Mouse (Mus musculus): ENCODE results near the gene Abi3bp. TPM values are rescaled to one million over a fixed set of nuclear protein-coding genes. Genes with fewer than 3 reads are reported as not detected.
A peak's percentile ranks its signal among the peaks of the same experiment; 100 is the strongest.

Gene Abi3bp
- polyA plus RNA-seq, 1 experiment from 2014 or later: 9.6 TPM

GRCm38 (mm10) chr16:56700898-56701297 is 223.2 kb downstream of the Abi3bp start:
- no peak overlapping the region for H3K27ac ChIP-seq
- no peak for ATAC-seq (ENCODE audit: insufficient number of reproducible peaks, insufficient read depth, low FRiP score, low TSS enrichment, low read depth)

DNA sequence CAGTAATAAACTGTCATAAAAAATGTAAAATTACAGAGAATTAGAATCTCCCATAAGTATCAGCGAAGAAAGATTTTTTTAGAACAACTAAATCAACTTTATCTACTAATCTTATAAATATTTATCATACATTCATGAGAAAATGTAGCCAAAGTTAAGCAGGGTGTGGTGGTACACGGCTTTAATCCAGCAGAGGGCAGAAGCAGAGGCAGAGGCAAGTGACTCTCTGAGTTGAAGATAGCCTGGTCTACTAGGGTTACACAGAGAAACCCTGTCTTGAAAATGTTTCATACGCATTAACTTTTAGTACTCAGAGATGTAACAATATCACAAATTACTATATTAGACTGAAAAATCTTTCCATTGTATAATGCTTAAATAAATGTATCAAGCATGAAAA is 228.1 kb downstream of the Abi3bp start:
- ATAC-seq (ENCODE audit: insufficient number of reproducible peaks, insufficient read depth, low FRiP score, low TSS enrichment, low read depth): no peak
- Histone ChIP-seq H3K9ac (no peak overlapping the region), H3K4me2 (no peak overlapping the region), H3K4me3 (no peak overlapping the region), H3K36me3 (peaks cover 59% of the 10 kb centered on the region), H3K27me3 (no peaks in the 10 kb centered on the region), H3K27ac (no peak overlapping the region), H3K9me3 (no peaks in the 10 kb centered on the region), H3K4me1 (no peaks in the 10 kb centered on the region)
- 91% methylated on average over 3 of the region's 3 CpGs for WGBS

More at GRCm38 (mm10) chr16:56700898-56701297, 223.2 kb downstream of the Abi3bp start:
- no peak overlapping the region for H3K4me2 ChIP-seq
- H3K4me1 ChIP-seq: no peaks in the 10 kb centered on the region
- no peak overlapping the region for H3K4me3 ChIP-seq
- no peak overlapping the region for H3K9ac ChIP-seq
- WGBS: 91% methylated on average over 3 of the region's 3 CpGs
- H3K27me3 ChIP-seq: no peaks in the 10 kb centered on the region
- no peaks in the 10 kb centered on the region for H3K9me3 ChIP-seq
- H3K36me3 ChIP-seq: peaks cover 51% of the 10 kb centered on the region

- Histone ChIP-seq H3K27me3 (no peaks in the 10 kb centered on the region), H3K4me1 (peaks cover 2% of the 10 kb centered on the region; the same call in 1 of the 2 replicates), H3K36me3 (peaks cover 55% of the 10 kb centered on the region), H3K4me3 (no peak overlapping the region), H3K4me2 (no peak overlapping the region), H3K9ac (no peak overlapping the region), H3K27ac (no peak overlapping the region), H3K9me3 (no peaks in the 10 kb centered on the region)
- WGBS: 91% methylated on average over 3 of the region's 3 CpGs
- no peak for ATAC-seq (ENCODE audit: insufficient number of reproducible peaks, insufficient read depth, low FRiP score, low TSS enrichment, low read depth)
Observed at GRCm38 (mm10) chr16:56710071-56710470, 232.4 kb downstream of the Abi3bp start.

- H3K36me3 ChIP-seq: peaks cover 20% of the 10 kb centered on the region
- no peak overlapping the region for H3K27ac ChIP-seq
- H3K4me2 ChIP-seq: peak overlapping the region; percentile 73
- 67% methylated on average over 3 of the region's 3 CpGs for WGBS
- H3K9ac ChIP-seq: peak overlapping the region; percentile 88; the same call in 1 of the 2 replicates
- H3K9me3 ChIP-seq: no peaks in the 10 kb centered on the region
- peaks cover 17% of the 10 kb centered on the region for H3K4me1 ChIP-seq
- H3K4me3 ChIP-seq: peak overlapping the region; percentile 82
- ATAC-seq (ENCODE audit: insufficient number of reproducible peaks, insufficient read depth, low FRiP score, low TSS enrichment, low read depth): no peak
- H3K27me3 ChIP-seq: no peaks in the 10 kb centered on the region
Observed at GRCm38 (mm10) chr16:56715608-56716007, 237.9 kb downstream of the Abi3bp start.

DNA sequence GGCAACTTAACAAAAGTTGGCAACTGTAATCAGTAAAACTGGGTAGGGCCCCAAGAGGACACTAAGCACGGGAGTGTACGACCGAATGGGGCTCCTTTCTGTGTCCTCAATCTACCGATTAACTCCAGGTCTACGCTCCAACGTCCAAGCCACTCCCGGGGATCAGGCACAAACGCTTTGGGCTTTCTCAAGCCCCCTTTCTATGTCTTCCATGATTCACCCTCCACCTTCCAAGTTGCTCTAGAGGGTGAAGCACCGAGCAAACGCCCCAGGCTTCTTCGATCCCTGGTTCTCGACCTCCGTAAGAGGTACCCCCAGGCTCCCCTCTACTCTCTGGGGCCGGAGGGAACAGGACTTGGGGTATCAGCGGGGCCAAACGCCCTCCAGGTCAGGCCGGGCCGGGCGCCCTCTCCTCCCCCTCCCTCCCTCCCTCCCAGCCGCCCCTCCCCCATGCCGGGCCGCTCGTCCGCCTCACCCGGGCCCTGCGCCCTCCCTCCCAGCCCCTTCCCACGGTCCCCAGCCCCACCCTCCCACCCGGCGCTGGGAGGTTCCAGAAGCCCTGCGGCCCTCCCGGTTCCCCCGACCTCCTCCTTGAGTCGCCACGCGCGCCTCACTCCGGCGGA is 239.0 kb downstream of the Abi3bp start:
- no peaks in the 10 kb centered on the region for H3K27me3 ChIP-seq
- peak overlapping the region; percentile 73 for H3K4me2 ChIP-seq
- under 1% methylated on average over 31 of the region's 38 CpGs for WGBS
- peak overlapping the region; percentile 88 for H3K9ac ChIP-seq
- no peaks in the 10 kb centered on the region for H3K9me3 ChIP-seq
- peak overlapping the region; percentile 82 for H3K4me3 ChIP-seq
- ATAC-seq (ENCODE audit: insufficient number of reproducible peaks, insufficient read depth, low FRiP score, low TSS enrichment, low read depth): peak; percentile 58
- peaks cover 17% of the 10 kb centered on the region for H3K4me1 ChIP-seq
- H3K27ac ChIP-seq: peak overlapping the region; percentile 98
- peaks cover 9% of the 10 kb centered on the region for H3K36me3 ChIP-seq

- Histone ChIP-seq H3K4me2 (peak within 1 kb of the TSS; percentile 73), H3K9me3 (no peaks in the 10 kb centered on the region), H3K9ac (peak within 1 kb of the TSS; percentile 88), H3K4me1 (peaks cover 17% of the 10 kb centered on the region), H3K27me3 (no peaks in the 10 kb centered on the region), H3K4me3 (peak within 1 kb of the TSS; percentile 82), H3K36me3 (peaks cover 2% of the 10 kb centered on the region), H3K27ac (peak within 1 kb of the TSS; percentile 98)
- under 1% methylated on average over 62 of the region's 62 CpGs for WGBS
- peak; percentile 97 for ATAC-seq (ENCODE audit: insufficient number of reproducible peaks, insufficient read depth, low FRiP score, low TSS enrichment, low read depth)
Observed at GRCm38 (mm10) chr16:56717224-56718200, 239.8 kb downstream of the Abi3bp start, which contains the start of gene Tfg. TSS of gene Tfg (minus strand) at chr16:56717450.

DNA sequence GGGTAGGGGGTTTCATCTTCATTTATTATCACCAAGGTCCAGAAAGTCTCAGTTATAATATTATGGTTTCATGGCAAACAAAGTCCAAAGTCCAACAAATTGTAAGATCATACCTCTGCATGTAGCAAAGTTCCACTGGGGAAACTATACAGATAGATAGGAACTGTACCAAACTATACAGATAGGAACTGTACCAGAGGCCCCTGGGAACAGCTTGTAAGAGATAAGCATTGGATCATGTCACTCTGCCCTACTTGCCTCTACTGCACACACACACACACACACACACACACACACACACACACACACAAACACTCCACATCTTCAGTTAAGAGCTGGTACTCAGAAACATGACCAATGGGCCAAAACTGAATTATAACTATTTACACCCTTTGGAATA is 241.4 kb downstream of the Abi3bp start:
- Histone ChIP-seq H3K4me1 (peaks cover 17% of the 10 kb centered on the region), H3K9me3 (no peaks in the 10 kb centered on the region), H3K4me2 (no peak overlapping the region), H3K9ac (no peak overlapping the region), H3K27me3 (no peaks in the 10 kb centered on the region), H3K27ac (no peak overlapping the region), H3K4me3 (no peak overlapping the region), H3K36me3 (no peaks in the 10 kb centered on the region)
- no peak for ATAC-seq (ENCODE audit: insufficient number of reproducible peaks, insufficient read depth, low FRiP score, low TSS enrichment, low read depth)

DNA sequence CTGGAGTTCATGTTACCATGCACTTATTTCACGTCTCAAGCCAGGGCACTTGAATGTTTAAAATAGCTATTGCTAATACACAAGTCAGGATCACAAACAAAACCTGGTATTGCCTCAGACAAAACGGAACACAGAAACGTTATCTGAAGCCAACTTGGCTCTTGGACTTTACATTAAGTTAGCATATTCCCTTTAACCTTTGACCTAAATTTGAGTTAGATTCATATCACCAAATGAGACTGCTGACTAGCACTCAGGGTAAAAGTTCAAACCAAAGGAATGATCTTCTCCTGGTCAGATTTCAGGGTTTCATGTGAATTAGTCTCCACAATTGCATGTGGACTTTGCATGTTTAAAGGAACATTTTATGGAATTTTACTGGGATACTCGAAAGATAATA is 244.7 kb downstream of the Abi3bp start:
- H3K36me3 ChIP-seq: no peaks in the 10 kb centered on the region
- no peak overlapping the region for H3K4me3 ChIP-seq
- ATAC-seq (ENCODE audit: insufficient number of reproducible peaks, insufficient read depth, low FRiP score, low TSS enrichment, low read depth): no peak
- H3K9me3 ChIP-seq: no peaks in the 10 kb centered on the region
- peaks cover 5% of the 10 kb centered on the region; the same call in 1 of the 2 replicates for H3K4me1 ChIP-seq
- H3K27me3 ChIP-seq: no peaks in the 10 kb centered on the region
- no peak overlapping the region for H3K27ac ChIP-seq
- H3K9ac ChIP-seq: no peak overlapping the region
- 49% methylated on average over 4 of the region's 4 CpGs for WGBS
- no peak overlapping the region for H3K4me2 ChIP-seq

DNA sequence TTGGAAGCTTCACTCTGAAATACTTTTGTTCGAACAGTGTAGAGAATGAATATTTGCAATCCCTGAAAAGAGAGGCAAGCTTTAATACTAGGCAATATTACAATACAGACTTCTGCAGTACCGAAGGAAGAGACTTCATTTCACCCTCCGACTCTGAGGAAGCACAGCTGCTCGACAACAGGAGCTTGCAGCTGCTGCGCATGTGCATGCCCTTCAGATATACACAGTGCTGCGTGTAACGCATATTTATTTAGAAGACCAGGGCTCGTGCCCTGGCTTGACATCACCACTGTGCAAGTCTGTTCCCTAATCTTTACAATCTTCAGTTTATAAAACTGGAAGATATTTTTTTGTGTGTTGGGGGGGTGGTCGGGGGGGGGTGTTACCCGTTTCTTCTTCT is 247.2 kb downstream of the Abi3bp start:
- 76% methylated on average over 10 of the region's 10 CpGs for WGBS
- H3K9ac ChIP-seq: no peak overlapping the region
- H3K4me3 ChIP-seq: no peak overlapping the region
- no peak for ATAC-seq (ENCODE audit: insufficient number of reproducible peaks, insufficient read depth, low FRiP score, low TSS enrichment, low read depth)
- no peaks in the 10 kb centered on the region for H3K27me3 ChIP-seq
- no peaks in the 10 kb centered on the region for H3K9me3 ChIP-seq
- H3K4me2 ChIP-seq: no peak overlapping the region
- no peaks in the 10 kb centered on the region for H3K36me3 ChIP-seq
- H3K4me1 ChIP-seq: no peaks in the 10 kb centered on the region
- H3K27ac ChIP-seq: no peak overlapping the region

DNA sequence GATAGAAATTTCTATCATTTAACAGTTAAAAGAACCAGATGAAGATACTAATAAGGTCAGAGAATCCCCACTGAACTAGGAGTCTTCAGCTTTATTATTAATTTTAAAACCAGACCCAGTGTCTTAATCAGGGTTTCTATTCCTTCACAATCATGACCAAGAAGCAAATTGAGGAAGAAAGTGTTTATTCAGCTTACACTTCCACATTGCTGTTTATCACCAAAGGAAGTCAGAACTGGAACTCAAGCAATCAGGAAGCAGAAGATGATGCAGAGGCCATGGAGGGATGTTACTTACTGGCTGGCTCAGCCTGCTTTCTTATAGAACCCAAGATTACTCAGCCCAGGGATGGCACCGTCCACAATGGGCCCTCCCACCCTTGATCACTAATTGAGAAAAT is 251.4 kb downstream of the Abi3bp start:
- H3K27ac ChIP-seq: no peak overlapping the region
- no peak for ATAC-seq (ENCODE audit: insufficient number of reproducible peaks, insufficient read depth, low FRiP score, low TSS enrichment, low read depth)
- H3K4me2 ChIP-seq: no peak overlapping the region
- no peak overlapping the region for H3K4me3 ChIP-seq
- no peaks in the 10 kb centered on the region for H3K36me3 ChIP-seq
- H3K9ac ChIP-seq: 0 out of 2 replicates have a peak overlapping the region, but pooled peaks have one; percentile 3
- WGBS: 0% methylated on average over 1 of the region's 1 CpGs
- no peaks in the 10 kb centered on the region for H3K27me3 ChIP-seq
- no peaks in the 10 kb centered on the region for H3K9me3 ChIP-seq
- H3K4me1 ChIP-seq: no peaks in the 10 kb centered on the region
